Mouse (Mus musculus) bone marrow macrophage, adult 2 months (primary cell): ENCODE measurements at regions not wholly inside any gene's neighbourhood (a gene's known extent, or its start where the extent isn't known, plus 50 kb on each side); places are given as distances from the start of the nearest gene placed in this dataset.

ENCODE experiments used
- H3K27ac ChIP-seq: 2 replicates; pipeline ENCODE4 v1.5.1; 2012; ENCODE audit warnings: low read depth, low read length; ENCODE audit not compliant: insufficient read depth
- H3K4me1 ChIP-seq: 2 replicates; pipeline ENCODE4 v1.6.1; 2012; ENCODE audit warnings: low read length; ENCODE audit not compliant: control insufficient read depth, insufficient read depth
- H3K4me3 ChIP-seq: 2 replicates; pipeline ENCODE4 v1.5.1; 2012; ENCODE audit warnings: mild to moderate bottlenecking, low read length, moderate library complexity; ENCODE audit not compliant: insufficient read depth
- CTCF ChIP-seq: IDR thresholded peaks from 2 replicates; pipeline ENCODE4 v1.5.1; 2012; ENCODE audit warnings: low read depth, mild to moderate bottlenecking, low read length, moderate library complexity
- POLR2A ChIP-seq: IDR thresholded peaks from 2 replicates; pipeline ENCODE4 v1.6.1; 2012; ENCODE audit warnings: mild to moderate bottlenecking, low read depth, low read length, borderline replicate concordance

DNA sequence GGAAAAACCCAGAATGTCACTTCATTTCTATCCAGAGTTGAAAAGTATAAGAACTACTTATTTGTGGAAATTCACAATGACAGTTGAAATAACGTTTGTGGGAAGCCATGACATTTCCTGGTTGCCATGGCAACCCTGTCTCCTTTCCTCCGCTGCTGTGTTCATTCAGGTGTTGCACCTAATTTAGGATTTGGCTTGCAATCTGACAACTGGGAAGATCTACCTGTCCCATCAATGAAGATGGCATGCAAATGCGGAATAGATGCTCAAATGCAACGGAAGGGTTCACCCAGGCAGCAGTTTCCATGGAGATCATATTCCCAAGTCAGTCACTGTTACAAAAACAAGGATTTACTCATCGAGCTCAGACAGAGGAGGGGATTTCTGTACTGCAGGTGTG is 170.7 kb downstream of the Rpap3 start:
- H3K27ac ChIP-seq, result no peak overlapping the region
- H3K4me1 ChIP-seq, result peaks cover 3% of the 10 kb centered on the region
- no peak overlapping the region for H3K4me3 ChIP-seq
- TF ChIP-seq POLR2A (no peak), CTCF (no peak)

- TF ChIP-seq POLR2A (no peak), CTCF (no peak)
- Histone ChIP-seq H3K27ac (peak overlapping the region; percentile 33; the same call in 1 of the 2 replicates), H3K4me1 (peaks cover 3% of the 10 kb centered on the region), H3K4me3 (no peak overlapping the region)
Measured at GRCm38 (mm10) chr15:97533553-97534291, 171.9 kb downstream of the Rpap3 start.

DNA sequence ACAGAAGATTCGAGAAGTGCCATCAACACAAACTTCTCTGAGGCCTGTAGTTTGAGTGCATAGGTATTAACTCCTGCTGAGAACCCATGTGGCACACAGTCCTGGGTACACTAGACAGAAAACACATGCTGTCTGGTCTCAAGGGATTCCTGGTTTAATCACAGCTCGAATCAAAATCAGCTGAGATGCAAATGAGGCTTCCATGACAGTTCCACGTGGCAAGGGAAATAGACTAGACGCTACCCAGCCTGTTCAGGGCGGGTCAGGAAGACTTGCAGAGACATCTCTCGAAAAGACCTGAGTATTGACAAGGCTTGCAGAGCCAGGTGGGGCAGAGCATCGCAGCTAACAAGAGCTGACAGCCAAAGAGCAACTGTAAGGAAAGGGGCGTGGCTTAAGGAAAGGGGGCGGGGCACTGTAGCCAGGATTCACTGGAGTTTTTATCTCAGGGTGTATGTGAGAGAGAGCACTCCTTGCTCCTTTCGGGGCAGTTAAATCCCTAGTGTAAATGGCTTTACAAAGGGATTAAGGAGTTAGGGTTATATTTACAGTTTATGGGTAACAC is 173.2 kb downstream of the Rpap3 start:
- peaks cover 3% of the 10 kb centered on the region for H3K4me1 ChIP-seq
- TF ChIP-seq POLR2A (no peak), CTCF (no peak)
- no peak overlapping the region for H3K4me3 ChIP-seq
- no peak overlapping the region for H3K27ac ChIP-seq

DNA sequence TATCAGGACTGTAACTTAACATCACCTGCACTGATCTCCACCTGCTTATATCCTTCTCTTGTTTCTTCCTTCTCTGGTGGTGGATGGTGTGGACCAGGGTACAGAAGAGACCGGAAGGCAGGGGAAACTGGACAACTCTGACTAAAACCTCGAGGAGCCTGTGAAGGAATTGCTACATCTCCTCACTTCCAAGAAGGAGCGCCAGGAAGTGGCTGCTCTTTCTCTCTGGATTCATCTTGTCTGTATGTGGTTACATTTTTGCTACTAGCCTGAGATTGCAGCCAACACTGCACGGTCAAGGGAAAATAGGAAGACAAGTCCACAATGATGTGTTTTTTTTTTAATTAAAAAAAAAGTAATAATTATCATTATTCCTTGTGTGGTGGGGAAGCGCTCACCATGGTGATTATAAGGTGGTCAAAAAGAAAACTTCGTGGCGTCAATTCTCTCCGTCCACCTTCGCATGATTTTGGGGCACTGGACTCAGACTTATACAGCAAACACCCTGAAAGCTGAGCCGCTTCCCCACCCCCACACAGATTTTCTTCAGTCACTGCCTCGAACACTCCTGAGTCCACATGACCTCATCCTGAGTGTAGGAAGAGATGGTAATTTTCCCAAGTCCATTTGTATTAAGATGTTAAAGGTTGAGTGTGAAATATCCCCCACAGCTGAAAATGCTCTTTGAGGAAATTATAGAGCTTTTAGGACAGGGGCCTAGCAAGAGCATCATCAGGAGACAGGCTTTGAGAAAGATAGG is 177.2 kb downstream of the Rpap3 start:
- TF ChIP-seq POLR2A, result no peak
- no peaks in the 10 kb centered on the region for H3K4me1 ChIP-seq
- H3K4me3 ChIP-seq, result no peak overlapping the region
- H3K27ac ChIP-seq, result no peak overlapping the region

GRCm38 (mm10) chr15:97520395-97520794 is 185.2 kb downstream of the Rpap3 start:
- H3K27ac ChIP-seq, result peak overlapping the region; percentile 46
- H3K4me1 ChIP-seq, result peaks cover 7% of the 10 kb centered on the region
- no peak overlapping the region for H3K4me3 ChIP-seq
- TF ChIP-seq CTCF (no peak), POLR2A (no peak)

DNA sequence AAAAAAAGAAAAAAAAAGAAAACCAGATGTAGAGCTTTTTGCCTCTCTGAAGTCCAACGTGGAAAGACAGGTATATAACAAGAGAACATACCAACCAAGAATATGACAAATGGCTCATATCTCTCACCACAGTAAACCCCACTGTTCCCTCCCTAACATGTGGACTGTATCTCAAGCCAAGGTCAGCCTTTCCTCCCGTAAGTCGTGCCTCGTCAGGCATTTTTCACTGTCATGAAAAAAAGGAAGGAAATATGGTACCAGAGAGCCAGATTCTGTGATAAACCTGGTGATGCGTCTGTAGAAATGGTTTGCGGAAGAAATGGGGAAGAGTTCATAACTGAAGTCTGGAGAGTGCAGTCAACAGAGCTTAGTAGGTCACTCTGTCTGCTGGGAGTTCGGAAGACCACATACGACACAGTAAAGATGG is 185.7 kb downstream of the Rpap3 start:
- no peak overlapping the region for H3K4me3 ChIP-seq
- peaks cover 7% of the 10 kb centered on the region for H3K4me1 ChIP-seq
- peak overlapping the region; percentile 46 for H3K27ac ChIP-seq
- TF ChIP-seq POLR2A (no peak), CTCF (no peak)

- H3K4me3 ChIP-seq, result no peak overlapping the region
- peaks cover 7% of the 10 kb centered on the region for H3K4me1 ChIP-seq
- no peak overlapping the region for H3K27ac ChIP-seq
- TF ChIP-seq POLR2A (no peak), CTCF (no peak)
Measured at GRCm38 (mm10) chr15:97517926-97518325, 187.7 kb downstream of the Rpap3 start.

GRCm38 (mm10) chr15:97517188-97517587 is 188.4 kb downstream of the Rpap3 start:
- Histone ChIP-seq H3K27ac (no peak overlapping the region), H3K4me1 (peaks cover 7% of the 10 kb centered on the region), H3K4me3 (no peak overlapping the region)
- no peak for TF ChIP-seq CTCF
- no peak for TF ChIP-seq POLR2A

GRCm38 (mm10) chr15:97515773-97516172 is 189.9 kb downstream of the Rpap3 start:
- H3K4me3 ChIP-seq, result no peak overlapping the region
- peaks cover 7% of the 10 kb centered on the region for H3K4me1 ChIP-seq
- TF ChIP-seq CTCF (no peak), POLR2A (no peak)
- H3K27ac ChIP-seq, result no peak overlapping the region

- TF ChIP-seq POLR2A, result no peak
- no peak for TF ChIP-seq CTCF
- no peaks in the 10 kb centered on the region for H3K4me1 ChIP-seq
- no peak overlapping the region for H3K4me3 ChIP-seq
- no peak overlapping the region for H3K27ac ChIP-seq
Measured at GRCm38 (mm10) chr15:97507656-97508306, 197.8 kb downstream of the Rpap3 start.
